Mouse (Mus musculus) lung, postnatal 36 days (tissue): Measurements from ENCODE around the gene D130043K22Rik.
A peak's percentile ranks its signal among the peaks of the same experiment; 100 is the strongest.

Source experiments
- DNase-seq: peaks from one replicate; pipeline ENCODE4 v3.0.0; 2022; ENCODE audit warnings: mixed read lengths

The D130043K22Rik gene

DNA sequence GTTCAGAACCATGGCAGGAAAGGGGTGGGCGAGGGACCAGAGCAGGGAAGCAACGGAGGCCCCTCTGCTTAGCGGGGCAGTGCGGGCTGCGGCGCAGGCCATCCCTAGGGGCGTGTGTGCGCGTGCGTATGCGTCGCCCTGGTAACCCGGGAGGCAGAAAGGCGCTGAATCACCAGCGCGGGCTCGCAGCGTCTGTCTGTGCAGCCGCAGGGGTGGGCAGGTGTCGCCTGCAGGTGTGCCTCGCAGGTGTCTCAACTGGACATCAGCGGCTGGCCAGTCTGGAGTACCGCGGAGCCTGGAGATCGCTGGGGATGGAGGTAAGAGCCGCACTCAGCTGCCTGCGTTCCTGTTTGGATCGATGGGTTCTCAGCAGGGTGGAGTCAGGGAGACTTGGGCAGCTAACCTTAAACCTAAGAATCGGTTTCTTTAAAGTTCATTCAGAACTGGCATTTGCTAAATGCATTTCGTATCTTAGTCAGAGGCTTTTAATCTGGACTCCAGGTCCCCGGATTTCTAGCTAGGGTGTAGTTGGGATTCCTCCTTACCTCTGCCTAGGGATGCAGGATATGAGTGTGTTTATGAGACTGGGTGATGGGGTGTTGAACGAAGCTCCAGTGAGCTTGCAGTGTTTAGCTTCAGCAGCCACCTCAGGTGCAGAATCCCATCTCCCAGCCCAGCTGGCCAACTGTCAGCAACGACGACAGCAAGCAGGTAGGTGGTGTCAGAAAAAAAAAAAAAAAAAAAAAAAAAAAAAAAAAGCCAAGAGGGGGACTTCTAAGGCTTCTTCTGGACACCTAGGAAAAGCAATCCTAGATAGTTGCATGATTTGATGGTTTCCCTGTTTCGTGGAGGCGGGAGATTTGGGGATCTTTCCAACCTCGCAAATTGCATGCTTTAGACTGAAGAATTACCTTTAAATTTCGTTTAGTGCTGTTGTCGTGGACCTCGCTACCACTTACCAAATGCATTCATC, at the start of gene D130043K22Rik:
Gene D130043K22Rik (plus strand): TSS at position 153 of the 973 bp plus-strand sequence.
- DNase-seq = peak; percentile 6

DNA sequence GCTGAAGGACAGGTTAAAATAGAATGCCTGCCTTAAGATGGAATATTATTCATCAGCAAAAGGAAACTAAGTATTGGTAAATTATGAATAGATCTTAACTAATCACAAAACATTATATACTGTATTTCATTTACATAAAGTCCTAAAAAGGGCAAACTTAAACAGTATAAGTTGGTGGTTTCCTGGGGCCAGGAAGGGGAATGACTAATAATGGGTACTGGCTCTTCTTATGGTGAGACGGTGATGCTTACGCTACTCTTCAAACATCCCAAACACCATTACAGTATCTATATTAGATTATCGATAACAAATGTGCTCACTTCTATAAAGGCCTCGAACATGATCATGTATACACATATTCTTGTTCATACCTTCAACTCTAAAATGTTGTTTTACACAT, 46.2 kb upstream of the D130043K22Rik start:
- no peak for DNase-seq

DNA sequence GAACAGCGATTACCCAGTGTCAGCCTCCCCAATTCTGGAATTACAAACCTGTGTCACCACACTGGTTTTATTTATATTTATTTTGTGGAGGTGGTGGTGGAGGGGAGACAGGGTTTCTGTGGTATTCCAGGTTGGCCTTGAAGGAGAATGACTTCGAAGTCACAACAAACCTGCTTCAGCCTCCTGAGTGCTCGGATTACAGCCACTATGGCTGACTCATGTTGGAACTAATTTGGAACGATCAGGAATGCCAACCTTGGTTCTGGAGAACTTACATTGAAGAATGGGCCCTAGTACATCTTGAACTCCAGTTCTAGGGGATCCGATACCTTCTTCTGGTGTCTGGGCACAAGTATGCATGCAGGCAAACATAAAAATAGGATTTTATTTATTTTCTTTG, 45.6 kb upstream of the D130043K22Rik start:
- DNase-seq = peak; percentile 3

DNA sequence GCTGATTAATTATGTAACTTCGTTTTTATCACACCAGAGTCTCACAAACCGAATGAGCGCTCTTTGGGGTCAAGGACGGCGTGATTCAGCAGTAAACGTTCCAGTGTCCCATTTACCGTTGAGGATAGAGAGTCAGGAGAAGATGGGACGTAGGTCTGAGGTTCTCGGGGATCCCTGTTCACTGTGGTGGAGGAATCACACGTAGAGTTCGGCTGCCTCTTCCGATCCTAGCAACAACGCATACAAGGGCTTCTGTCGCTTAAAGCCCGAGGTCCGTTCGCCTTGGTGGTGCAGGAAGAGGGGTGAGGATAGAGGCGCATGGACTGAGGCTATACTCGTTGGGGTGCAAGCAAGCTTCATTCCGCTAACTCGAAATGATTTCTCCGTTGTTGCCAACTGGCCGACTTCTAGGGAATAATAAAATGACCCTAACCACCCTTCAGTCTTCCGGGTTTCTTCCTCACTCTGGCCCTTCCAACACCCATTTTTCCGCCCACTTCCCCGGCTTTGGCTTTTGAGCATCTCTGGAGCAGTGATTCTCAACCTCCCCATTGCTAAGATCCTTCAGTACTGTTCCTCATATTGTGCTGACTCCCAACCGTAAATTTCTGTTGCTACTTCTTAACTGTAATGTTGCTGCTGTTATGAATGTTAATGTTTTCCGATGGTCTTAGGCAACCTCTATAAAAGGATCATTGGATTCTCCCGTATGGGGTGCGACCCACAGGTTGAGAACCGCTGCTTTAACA, 44.8 kb upstream of the D130043K22Rik start:
- DNase-seq = peak; percentile 48

DNA sequence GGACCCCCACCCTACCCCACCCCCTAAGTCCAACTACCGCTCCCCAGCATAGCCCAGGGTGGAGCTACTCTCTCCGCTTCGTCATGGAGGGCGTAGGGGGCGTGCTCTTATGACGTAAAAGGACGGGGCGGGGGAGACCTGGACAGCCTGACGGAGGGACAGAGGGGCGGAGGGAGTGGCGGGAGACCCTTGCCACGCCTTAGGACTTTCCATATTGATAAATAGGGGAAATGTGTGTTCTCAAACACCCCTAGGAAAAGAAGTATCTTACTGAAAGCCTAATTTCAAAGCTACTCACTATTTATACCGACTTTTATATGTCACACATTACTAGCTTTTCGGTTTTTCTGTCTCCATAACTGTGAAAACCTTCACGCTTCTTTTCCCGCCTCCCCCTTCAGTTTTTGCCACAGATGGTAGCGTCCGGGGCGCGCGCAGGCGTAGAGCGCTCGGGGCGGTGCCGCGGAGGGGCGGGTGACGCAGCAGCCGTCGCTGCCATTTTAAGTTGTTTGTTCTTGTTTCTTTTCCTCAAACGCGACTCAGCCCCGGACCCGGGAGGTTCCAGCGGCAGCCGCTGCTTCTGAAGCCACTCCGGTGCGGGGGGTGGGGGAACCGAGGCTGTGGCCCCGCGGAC, 44.1 kb upstream of the D130043K22Rik start:
- peak; percentile 99 for DNase-seq

DNA sequence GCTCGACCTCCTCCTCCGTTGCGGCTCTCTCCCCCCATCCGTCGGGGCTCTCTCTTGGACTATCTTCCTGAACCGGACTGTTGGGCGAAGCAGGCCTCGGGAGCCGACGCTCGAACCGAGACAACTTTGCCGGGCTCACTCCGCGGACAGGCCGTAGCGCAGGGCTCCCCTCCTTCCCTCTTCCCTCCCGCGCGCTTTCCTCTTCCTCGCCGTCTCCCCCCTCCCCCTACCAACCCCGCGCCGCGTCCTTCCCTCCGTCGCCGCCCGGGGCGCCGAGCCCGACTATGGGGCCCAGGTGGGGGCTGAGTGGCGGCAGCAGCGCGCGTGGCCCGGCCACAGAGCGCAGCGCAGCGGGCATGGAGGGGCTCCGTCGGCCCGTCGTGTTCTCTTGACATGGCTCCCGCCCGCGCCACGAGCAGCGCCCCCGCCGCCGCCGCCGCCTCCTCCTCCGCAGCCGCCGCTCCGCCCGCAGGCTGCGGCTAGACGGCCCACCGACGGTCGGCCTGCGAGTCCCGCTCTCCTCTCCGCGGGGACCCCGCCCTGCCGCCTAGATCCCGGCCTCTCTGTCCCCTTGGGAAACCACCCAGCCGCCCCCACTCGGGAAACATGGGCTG, 43.5 kb upstream of the D130043K22Rik start, which contains the start of gene BC005537:
Gene BC005537 (plus strand): TSS at position 350 of the 614 bp plus-strand sequence.
- DNase-seq = peak; percentile 23

DNA sequence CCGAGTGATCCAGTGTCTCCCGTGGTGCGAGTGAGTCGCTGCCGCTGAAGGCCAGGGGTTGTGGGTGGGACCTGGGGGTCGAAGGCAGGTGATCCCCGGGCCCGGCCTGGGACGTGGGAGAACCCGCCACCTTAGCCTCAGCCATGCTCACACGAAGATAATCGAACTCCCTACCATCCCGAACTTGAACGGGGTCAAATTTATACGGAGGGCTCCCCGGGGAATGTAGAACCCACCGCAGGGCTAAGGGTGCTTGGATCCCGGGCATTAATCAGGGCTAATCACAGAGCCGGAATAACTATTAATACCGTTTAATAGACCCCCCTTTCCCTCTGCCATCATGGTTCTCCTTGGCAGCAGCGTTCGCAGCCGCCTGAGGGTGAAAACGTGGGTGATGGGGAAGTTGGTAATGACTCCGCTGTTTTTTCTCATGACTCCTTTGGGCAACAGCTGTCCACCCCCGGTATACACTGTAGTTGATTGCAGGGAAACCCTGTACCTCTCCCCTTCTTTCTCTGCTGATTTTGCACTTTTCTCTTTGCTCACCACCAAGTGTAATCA, 42.7 kb upstream of the D130043K22Rik start:
- DNase-seq = peak; percentile 60

DNA sequence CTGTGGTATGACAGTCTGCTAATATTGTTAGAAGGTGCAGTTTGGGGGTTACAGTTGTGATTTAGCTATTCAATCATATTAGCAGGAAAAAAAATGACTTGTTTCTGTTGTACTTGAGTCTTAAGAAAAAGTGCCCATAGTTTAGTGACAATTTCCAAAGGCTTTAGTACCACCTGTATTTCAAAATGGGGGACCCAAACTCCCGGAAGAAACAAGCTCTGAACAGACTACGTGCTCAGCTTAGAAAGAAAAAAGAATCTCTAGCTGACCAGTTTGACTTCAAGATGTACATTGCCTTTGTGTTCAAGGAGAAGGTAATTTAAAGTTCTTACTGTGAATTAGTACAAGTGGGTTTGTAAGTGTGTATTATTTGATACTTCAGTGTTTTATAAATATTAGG, 41.7 kb upstream of the D130043K22Rik start:
- DNase-seq = no peak

DNA sequence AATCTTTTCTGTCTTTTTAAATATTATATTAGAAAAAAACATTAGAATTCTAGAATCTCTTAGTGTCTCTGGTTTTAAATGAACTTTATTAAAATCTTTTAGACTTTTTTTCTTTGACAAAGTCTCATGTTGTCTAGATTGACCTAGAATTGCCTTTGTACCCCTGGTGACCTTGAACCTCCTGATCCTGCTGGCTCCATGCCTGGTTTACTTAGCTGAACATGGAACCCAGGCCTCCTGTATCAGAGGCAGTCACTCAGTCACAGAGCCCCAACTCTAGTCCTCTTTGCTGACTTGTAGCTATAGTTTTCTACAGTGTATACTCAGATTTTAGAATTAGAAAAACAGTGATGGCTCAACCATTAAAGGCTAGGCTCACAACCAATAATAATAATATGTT, 38.9 kb upstream of the D130043K22Rik start:
- no peak for DNase-seq

DNA sequence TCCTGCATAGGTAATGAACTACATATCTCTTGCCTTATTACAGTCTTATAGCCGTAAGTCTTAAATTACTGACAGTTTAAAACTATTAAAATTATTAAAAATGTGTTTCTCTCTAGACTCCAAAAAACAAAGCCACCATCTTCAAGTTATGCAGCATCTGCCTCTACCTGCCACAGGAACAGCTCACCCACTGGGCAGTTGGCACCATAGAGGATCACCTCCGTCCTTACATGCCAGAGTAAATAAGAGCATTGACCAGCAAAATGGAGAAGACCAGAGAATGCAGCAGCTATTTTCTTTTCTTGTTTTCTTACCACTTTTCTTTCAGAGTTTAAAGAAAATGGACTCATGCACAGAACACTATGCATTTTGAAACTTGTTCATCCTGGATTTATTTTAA, 32.4 kb upstream of the D130043K22Rik start:
- DNase-seq = no peak

DNA sequence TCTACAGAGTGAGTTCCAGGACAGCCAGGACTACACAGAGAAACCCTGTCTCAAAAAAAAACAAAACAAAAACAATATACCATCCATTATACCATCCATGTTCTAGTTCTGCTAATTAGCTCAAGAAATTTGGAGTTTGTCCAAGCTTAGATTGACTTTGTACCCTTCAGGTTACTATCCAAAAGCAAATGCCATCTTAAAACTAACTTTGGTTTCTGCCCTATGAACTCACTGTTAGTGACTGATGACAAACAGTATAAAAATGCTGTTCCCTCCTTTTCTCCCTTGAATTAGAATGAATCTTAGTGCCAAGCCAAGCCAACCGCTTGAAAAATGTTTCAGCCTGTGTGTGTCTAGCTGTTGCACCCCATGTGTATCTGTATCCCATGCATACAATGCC, 30.3 kb upstream of the D130043K22Rik start:
- no peak for DNase-seq

DNA sequence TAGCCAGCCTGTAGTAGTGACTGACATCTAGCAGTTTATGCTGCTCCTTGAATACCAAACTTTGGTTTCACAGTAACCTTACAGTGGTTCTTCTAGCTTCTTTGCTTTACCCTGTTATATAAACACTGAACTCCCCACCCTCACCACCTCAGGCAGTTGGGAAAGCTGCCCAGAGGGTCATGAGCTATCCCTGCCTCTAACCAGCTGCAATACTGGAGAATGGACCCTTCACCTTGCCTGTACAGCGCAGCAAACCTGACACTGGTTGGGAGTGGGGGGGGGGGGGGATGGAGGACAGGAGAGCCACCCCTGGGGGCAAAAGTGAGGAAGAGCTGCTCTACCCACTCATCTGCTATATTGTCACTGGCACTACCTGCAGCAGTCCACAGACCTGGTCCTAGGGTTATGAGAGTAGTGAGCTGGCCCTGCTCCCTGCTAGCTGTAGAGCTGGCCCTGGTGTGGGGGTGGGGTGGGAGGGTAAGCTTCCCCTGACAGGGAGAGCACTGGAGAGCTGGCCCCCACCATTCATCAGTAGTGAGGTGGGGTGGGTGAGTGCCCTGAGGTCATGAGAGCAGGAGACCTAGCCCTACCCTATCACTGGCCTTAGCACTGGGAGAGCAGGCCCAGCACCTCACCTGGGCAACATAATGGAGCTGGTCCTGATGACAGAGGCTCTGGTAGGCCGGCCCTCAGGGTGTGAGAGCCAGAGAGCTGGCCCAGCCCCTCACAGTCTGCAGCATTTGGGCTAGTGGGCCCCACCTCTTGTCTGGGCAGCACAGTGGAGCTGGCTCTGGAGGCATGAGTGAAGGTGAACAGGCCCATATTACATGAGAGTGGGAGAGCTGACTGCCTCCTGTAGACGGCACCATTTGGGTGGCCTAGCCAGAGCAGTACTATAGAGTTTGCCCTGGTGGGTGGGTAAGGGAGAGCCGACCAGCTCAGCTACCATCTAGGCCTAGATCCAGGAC, 28.5 kb upstream of the D130043K22Rik start:
- no peak for DNase-seq

DNA sequence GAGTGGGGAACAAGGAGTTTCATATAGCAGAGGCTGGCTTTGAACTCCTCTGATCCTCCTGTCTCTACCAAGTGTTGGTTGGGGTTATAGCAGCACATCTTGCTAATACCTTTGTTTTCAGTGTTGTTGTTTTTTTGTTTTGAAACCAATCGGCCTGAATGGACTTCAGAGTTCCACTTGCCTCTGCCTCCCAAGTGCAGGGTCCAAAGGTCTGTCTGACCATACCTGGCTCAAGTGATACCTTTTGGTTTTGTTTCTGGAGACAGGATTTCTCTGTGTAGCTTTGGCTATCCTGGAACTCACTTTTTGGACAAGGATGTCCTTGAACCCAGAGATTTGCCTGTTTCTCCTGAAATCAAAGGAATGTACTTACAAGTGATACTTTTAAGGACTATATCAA, 25.0 kb upstream of the D130043K22Rik start:
- no peak for DNase-seq

DNA sequence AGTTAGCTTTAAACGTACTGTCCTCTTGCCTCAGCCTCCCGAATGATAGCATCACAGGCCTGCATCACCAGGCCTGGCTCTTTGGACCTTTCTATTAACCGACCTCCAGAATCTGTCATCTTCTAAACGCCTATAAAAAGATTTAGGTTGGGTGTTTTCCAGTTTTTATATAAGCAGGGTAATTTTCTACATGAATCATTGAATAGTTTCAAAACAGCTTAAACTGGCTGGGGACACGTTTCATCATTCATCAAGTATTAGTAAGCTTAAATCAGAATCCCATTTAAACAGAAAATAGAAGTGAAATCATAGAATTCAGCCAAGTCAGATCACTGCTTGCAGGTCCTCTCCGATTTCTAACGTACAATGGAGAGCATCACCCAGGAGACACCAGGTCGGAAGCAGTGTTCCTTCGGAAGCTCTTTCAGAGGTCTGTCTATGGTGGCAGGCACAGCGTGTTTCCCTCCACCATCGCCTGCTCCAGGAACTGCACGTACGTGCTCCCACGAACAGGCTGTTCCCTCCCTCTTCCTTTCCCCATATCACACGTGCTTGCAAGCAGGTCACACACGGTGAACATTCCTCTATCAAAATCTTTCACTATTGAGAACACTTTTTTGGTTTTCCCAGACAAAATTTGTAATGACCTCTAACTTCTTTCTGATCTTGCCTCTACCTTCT, 22.1 kb upstream of the D130043K22Rik start:
- no peak for DNase-seq

DNA sequence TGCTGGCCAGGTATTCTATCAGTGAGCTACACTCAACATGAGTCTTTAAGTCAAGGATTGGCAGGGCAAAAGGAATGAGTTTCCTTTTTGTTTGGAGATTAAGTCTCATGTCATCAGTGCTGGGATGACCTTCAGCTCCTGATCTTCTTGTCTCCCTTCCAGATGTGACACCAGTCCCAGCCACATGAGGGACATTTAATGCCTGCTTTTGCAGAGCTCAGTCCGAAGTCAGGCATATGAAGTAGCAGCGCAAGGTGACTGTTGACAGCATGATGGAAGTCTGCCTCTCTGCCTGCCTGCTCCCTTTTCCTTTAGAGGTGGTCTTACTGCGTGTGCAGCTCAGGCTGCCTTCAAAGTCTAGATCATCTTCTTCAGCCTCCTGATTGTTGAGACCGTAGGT, 20.3 kb upstream of the D130043K22Rik start:
- no peak for DNase-seq

DNA sequence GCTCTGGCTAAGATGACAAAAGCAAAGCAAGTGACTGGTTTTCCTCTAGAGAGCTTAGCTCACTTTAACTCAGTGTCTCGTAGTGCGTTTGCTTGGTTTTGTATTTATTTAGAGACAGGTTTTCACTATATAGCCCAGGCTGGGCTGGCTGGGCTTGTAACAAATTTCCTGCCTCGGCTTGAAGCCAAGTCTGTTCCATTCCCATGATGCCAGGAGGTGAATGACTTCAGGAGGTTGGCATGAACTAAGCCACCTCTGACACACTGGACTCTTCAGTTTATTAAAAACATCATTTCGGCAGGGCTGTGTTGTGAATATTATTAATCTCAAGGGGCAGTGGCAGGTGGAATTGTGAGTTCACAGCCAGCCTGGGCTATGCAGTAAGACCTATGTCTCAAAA, 19.3 kb upstream of the D130043K22Rik start:
- no peak for DNase-seq

DNA sequence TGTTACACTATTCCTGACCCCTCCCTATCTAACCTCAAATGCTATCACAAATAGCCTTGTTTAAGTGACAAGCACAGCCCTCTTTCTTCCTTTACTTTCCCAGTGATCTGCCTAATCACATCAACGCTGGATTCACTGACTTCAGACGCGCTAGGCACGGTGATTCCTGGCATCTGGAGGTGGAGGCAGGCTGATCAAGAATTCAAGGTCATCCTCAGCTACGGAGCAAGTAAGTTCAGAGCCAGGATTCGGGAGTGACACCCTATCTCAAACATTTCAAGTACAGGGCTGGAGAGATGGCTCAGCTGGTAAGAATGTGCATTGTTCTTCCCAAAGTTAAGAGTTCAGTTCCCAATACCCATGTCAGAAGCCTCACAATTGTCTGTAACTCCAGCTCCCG, 18.8 kb upstream of the D130043K22Rik start:
- no peak for DNase-seq

DNA sequence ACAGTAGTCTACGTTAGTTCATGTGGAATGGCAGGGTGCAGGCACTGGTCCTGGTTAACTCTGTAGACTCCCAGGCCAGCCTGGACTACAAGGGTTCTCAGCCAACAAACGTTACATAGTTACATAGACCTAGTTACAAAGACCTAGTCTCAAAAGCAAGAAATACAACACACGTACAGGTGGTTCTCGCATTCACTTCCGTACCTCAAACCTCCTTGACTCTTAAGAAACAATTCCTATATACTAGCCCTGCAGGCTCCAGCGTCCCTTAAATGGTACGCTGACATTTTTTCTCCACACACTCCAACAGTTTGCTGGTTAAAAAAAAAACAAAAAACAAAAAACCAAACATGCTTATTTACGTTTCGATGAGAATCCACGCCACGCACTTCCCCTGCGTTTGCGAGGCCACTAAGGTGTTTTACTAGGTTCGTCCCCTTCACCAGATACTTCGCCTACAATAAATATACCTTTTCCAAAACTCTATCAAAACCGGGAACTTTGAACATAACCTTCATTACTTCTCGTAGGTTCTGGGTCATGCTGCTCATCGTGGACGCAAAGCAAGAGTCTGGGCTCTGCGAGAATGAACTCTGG, 14.1 kb upstream of the D130043K22Rik start:
- DNase-seq = peak; percentile 12

DNA sequence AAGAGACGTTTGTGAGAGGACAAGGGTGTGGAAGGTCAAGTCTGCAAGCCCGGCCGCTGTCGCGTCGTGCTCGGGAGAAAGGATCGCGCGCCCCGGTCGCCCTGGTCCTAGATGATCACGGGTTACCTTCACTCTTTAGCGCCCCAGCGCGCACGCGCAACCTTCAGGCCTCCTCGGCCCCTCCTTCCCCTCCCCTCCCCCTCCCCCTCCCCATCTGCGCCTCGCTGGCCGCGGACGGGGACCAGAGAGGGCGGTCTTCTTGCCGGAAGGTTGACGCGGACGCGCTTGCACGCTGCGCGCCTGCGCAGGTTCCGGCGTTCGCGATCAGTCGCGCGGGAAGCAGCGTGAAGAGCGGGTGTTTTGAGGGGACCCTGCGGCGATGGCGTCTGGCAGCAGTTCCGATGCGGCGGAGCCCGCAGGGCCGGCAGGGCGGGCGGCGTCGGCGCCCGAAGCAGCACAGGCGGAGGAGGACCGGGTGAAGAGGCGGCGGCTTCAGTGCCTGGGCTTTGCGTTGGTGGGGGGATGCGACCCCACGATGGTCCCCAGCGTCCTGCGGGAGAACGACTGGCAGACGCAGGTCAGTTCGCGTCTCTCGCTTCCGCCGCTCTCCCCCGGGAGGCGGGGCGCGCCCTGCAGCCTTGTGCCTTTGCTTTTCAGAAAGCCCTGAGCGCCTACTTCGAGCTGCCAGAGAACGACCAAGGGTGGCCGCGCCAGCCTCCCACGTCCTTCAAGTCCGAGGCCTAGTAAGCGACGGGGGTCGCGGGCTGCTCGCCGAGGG, 13.4 kb upstream of the D130043K22Rik start, which contains the start of the genes Acot13 and Tdp2:
Gene Acot13 (minus strand): TSS at position 188 of the 778 bp plus-strand sequence.
Gene Tdp2 (plus strand): TSS at position 327 of the 778 bp plus-strand sequence.
- DNase-seq = peak; percentile 97
